Mouse (Mus musculus): ENCODE data around the gene Sgsm1.
A peak's percentile ranks its signal among the peaks of the same experiment; 100 is the strongest.

GRCm38 (mm10) chr5:113332239-113332638, 21.7 kb upstream of the Sgsm1 start:
- TF ChIP-seq CTCF (IDR thresholded peaks at IDR 0.05; ENCODE audit: low read depth), result peak; percentile 56; the same call in 1 of the 2 replicates
- no peak for TF ChIP-seq EP300 (IDR thresholded peaks at IDR 0.05; ENCODE audit: low read depth)
